Mouse (Mus musculus): ENCODE measurements at regions not wholly inside any gene's neighbourhood (a gene's known extent, or its start where the extent isn't known, plus 50 kb on each side); places are given as distances from the start of the nearest gene placed in this dataset.

- H3K9ac ChIP-seq (ENCODE audit: low read depth, low read length): no peak overlapping the region
- H3K4me1 ChIP-seq (ENCODE audit: control insufficient read depth, insufficient read depth, low read length): no peaks in the 10 kb centered on the region
- no peak for DNase-seq
- H3K27ac ChIP-seq: no peak overlapping the region
- no peaks in the 10 kb centered on the region for H3K27me3 ChIP-seq (ENCODE audit: control insufficient read depth, insufficient read depth, low read length)
- no peak for TF ChIP-seq EP300 (IDR thresholded peaks at IDR 0.05; ENCODE audit: insufficient read depth, low read depth, low read length)
- no peak for TF ChIP-seq CTCF (IDR thresholded peaks at IDR 0.05)
- no peak for TF ChIP-seq POLR2A (IDR thresholded peaks at IDR 0.05; ENCODE audit: insufficient read depth, low read depth, low read length)
- H3K36me3 ChIP-seq (ENCODE audit: control insufficient read depth, insufficient read depth, low read length): no peaks in the 10 kb centered on the region
- intact Hi-C loops (cut with DNase I): no loop called here
- H3K4me3 ChIP-seq: no peak overlapping the region
- H3K79me2 ChIP-seq (replicated peaks; ENCODE audit: control insufficient read depth, insufficient read depth, low read length): no peaks in the 10 kb centered on the region
These were observed 586.3 kb upstream of the Frg1 start for GRCm38 (mm10) chr8:42003170-42003569.

- H3K36me3 ChIP-seq (ENCODE audit: control insufficient read depth, insufficient read depth, low read length): no peaks in the 10 kb centered on the region
- 74% methylated on average over 8 of the region's 8 CpGs for WGBS
- no peaks in the 10 kb centered on the region for H3K79me2 ChIP-seq (replicated peaks; ENCODE audit: control insufficient read depth, insufficient read depth, low read length)
- H3K9ac ChIP-seq (ENCODE audit: low read depth, low read length): no peak overlapping the region
- DNase-seq: no peak
- intact Hi-C loops (cut with DNase I): no loop called here
- no peak for TF ChIP-seq EP300 (IDR thresholded peaks at IDR 0.05; ENCODE audit: insufficient read depth, low read depth, low read length)
- TF ChIP-seq POLR2A (IDR thresholded peaks at IDR 0.05; ENCODE audit: insufficient read depth, low read depth, low read length): no peak
- no peak for TF ChIP-seq CTCF (IDR thresholded peaks at IDR 0.05)
- H3K4me3 ChIP-seq: no peak overlapping the region
- no peaks in the 10 kb centered on the region for H3K27me3 ChIP-seq (ENCODE audit: control insufficient read depth, insufficient read depth, low read length)
- H3K4me1 ChIP-seq (ENCODE audit: control insufficient read depth, insufficient read depth, low read length): no peaks in the 10 kb centered on the region
- no peak overlapping the region for H3K27ac ChIP-seq
These were observed 572.2 kb upstream of the Frg1 start for GRCm38 (mm10) chr8:41989040-41989501.

- no peak for DNase-seq
- Histone ChIP-seq H3K27ac (no peak overlapping the region), H3K79me2 (replicated peaks; ENCODE audit: control insufficient read depth, insufficient read depth, low read length) (no peaks in the 10 kb centered on the region), H3K4me1 (ENCODE audit: control insufficient read depth, insufficient read depth, low read length) (no peaks in the 10 kb centered on the region), H3K4me3 (no peak overlapping the region), H3K36me3 (ENCODE audit: control insufficient read depth, insufficient read depth, low read length) (no peaks in the 10 kb centered on the region), H3K27me3 (ENCODE audit: control insufficient read depth, insufficient read depth, low read length) (no peaks in the 10 kb centered on the region), H3K9ac (ENCODE audit: low read depth, low read length) (no peak overlapping the region)
- no peak for TF ChIP-seq CTCF (IDR thresholded peaks at IDR 0.05)
- TF ChIP-seq POLR2A (IDR thresholded peaks at IDR 0.05; ENCODE audit: insufficient read depth, low read depth, low read length): no peak
- TF ChIP-seq EP300 (IDR thresholded peaks at IDR 0.05; ENCODE audit: insufficient read depth, low read depth, low read length): no peak
- WGBS: 69% methylated on average over 5 of the region's 5 CpGs
- intact Hi-C loops (cut with DNase I): no loop called here
These were observed 571.3 kb upstream of the Frg1 start for GRCm38 (mm10) chr8:41988216-41988615.

GRCm38 (mm10) chr8:41987417-41987816 lies 570.5 kb upstream of the Frg1 start:
- Histone ChIP-seq H3K4me1 (ENCODE audit: control insufficient read depth, insufficient read depth, low read length) (no peaks in the 10 kb centered on the region), H3K36me3 (ENCODE audit: control insufficient read depth, insufficient read depth, low read length) (no peaks in the 10 kb centered on the region), H3K79me2 (replicated peaks; ENCODE audit: control insufficient read depth, insufficient read depth, low read length) (no peaks in the 10 kb centered on the region), H3K27ac (no peak overlapping the region), H3K9ac (ENCODE audit: low read depth, low read length) (no peak overlapping the region), H3K27me3 (ENCODE audit: control insufficient read depth, insufficient read depth, low read length) (no peaks in the 10 kb centered on the region), H3K4me3 (no peak overlapping the region)
- intact Hi-C loops (cut with DNase I): no loop called here
- no peak for DNase-seq
- TF ChIP-seq POLR2A (IDR thresholded peaks at IDR 0.05; ENCODE audit: insufficient read depth, low read depth, low read length): no peak
- TF ChIP-seq CTCF (IDR thresholded peaks at IDR 0.05): no peak
- no peak for TF ChIP-seq EP300 (IDR thresholded peaks at IDR 0.05; ENCODE audit: insufficient read depth, low read depth, low read length)

- H3K4me3 ChIP-seq: no peak overlapping the region
- TF ChIP-seq CTCF (IDR thresholded peaks at IDR 0.05) (no peak), EP300 (IDR thresholded peaks at IDR 0.05; ENCODE audit: insufficient read depth, low read depth, low read length) (no peak), POLR2A (IDR thresholded peaks at IDR 0.05; ENCODE audit: insufficient read depth, low read depth, low read length) (no peak)
- no peaks in the 10 kb centered on the region for H3K79me2 ChIP-seq (replicated peaks; ENCODE audit: control insufficient read depth, insufficient read depth, low read length)
- H3K4me1 ChIP-seq (ENCODE audit: control insufficient read depth, insufficient read depth, low read length): no peaks in the 10 kb centered on the region
- no peaks in the 10 kb centered on the region for H3K27me3 ChIP-seq (ENCODE audit: control insufficient read depth, insufficient read depth, low read length)
- H3K9ac ChIP-seq (ENCODE audit: low read depth, low read length): no peak overlapping the region
- no peak for DNase-seq
- no peaks in the 10 kb centered on the region for H3K36me3 ChIP-seq (ENCODE audit: control insufficient read depth, insufficient read depth, low read length)
- intact Hi-C loops (cut with DNase I): no loop called here
- WGBS: 58% methylated on average over 2 of the region's 2 CpGs
- no peak overlapping the region for H3K27ac ChIP-seq
These were observed 555.5 kb upstream of the Frg1 start for GRCm38 (mm10) chr8:41972416-41972815.

GRCm38 (mm10) chr8:41970536-41970935 lies 553.7 kb upstream of the Frg1 start:
- 82% methylated on average over 3 of the region's 3 CpGs for WGBS

More at GRCm38 (mm10) chr8:41970536-41970935, 553.7 kb upstream of the Frg1 start:
- Histone ChIP-seq H3K27me3 (ENCODE audit: control insufficient read depth, insufficient read depth, low read length) (no peaks in the 10 kb centered on the region), H3K4me3 (no peak overlapping the region), H3K9ac (ENCODE audit: low read depth, low read length) (no peak overlapping the region), H3K79me2 (replicated peaks; ENCODE audit: control insufficient read depth, insufficient read depth, low read length) (no peaks in the 10 kb centered on the region), H3K27ac (no peak overlapping the region), H3K4me1 (ENCODE audit: control insufficient read depth, insufficient read depth, low read length) (no peaks in the 10 kb centered on the region), H3K36me3 (ENCODE audit: control insufficient read depth, insufficient read depth, low read length) (no peaks in the 10 kb centered on the region)
- no peak for DNase-seq
- intact Hi-C loops (cut with DNase I): no loop called here
- TF ChIP-seq POLR2A (IDR thresholded peaks at IDR 0.05; ENCODE audit: insufficient read depth, low read depth, low read length): no peak
- TF ChIP-seq EP300 (IDR thresholded peaks at IDR 0.05; ENCODE audit: insufficient read depth, low read depth, low read length): no peak
- TF ChIP-seq CTCF (IDR thresholded peaks at IDR 0.05): no peak
